Mouse (Mus musculus): ENCODE measurements around the gene Adss. TPM values are rescaled to one million over a fixed set of nuclear protein-coding genes. Genes with fewer than 3 reads are reported as not detected.

Gene Adss
- total and polyA plus RNA-seq, 3 experiments = 55.7 to 62.6 TPM; not detected in 1

GRCm38 (mm10) chr1:177744521-177745325, 51.6 kb downstream of the Adss start:
- H3K27ac ChIP-seq (ENCODE audit: control insufficient read depth, low read depth, low read length) = no peak overlapping the region
- no peak overlapping the region for H3K9ac ChIP-seq (ENCODE audit: control insufficient read depth, low read depth, low read length, poor library complexity, severe bottlenecking)
- H3K9me3 ChIP-seq (replicated peaks; ENCODE audit: insufficient read depth, low read length) = no peaks in the 10 kb centered on the region; the same call in 1 of the 2 replicates
- no peaks in the 10 kb centered on the region for H3K4me1 ChIP-seq (ENCODE audit: control insufficient read depth in 1 of 2, insufficient read depth in 2 of 2, low read length in 2 of 2)
- no peak overlapping the region for H3K4me3 ChIP-seq (ENCODE audit: control insufficient read depth in 1 of 2, insufficient read depth in 1 of 2, low read depth in 2 of 2, low read length in 2 of 2)
- no peaks in the 10 kb centered on the region for H3K36me3 ChIP-seq (ENCODE audit: control insufficient read depth in 1 of 2, insufficient read depth in 2 of 2, low read length in 2 of 2)
- TF ChIP-seq ZKSCAN1 (IDR thresholded peaks at IDR 0.05; ENCODE audit: low read depth, low read length) (no peak), UBTF (IDR thresholded peaks at IDR 0.05; ENCODE audit: borderline replicate concordance, insufficient read depth, low read depth, low read length) (no peak), RCOR1 (IDR thresholded peaks at IDR 0.05; ENCODE audit: low read depth, low read length) (no peak)
- H3K79me2 ChIP-seq (ENCODE audit: control insufficient read depth, insufficient read depth, low read length, poor library complexity) = no peaks in the 10 kb centered on the region
- no peak for DNase-seq (ENCODE audit: low read depth, low spot score)
- H3K27me3 ChIP-seq (ENCODE audit: control insufficient read depth in 1 of 2, insufficient read depth in 2 of 2, low read length in 2 of 2) = no peaks in the 10 kb centered on the region

GRCm38 (mm10) chr1:177742119-177742518, 54.2 kb downstream of the Adss start:
- no peaks in the 10 kb centered on the region for H3K27me3 ChIP-seq (ENCODE audit: control insufficient read depth in 1 of 2, insufficient read depth in 2 of 2, low read length in 2 of 2)
- no peak for DNase-seq (ENCODE audit: low read depth, low spot score)
- no peak overlapping the region for H3K4me3 ChIP-seq (ENCODE audit: control insufficient read depth in 1 of 2, insufficient read depth in 1 of 2, low read depth in 2 of 2, low read length in 2 of 2)
- H3K4me1 ChIP-seq (ENCODE audit: control insufficient read depth in 1 of 2, insufficient read depth in 2 of 2, low read length in 2 of 2) = peaks cover 0 to 4% of the 10 kb centered on the region in 2 experiments; a peak in 2 of 4 replicates
- no peaks in the 10 kb centered on the region for H3K79me2 ChIP-seq (ENCODE audit: control insufficient read depth, insufficient read depth, low read length, poor library complexity)
- no peak overlapping the region for H3K9ac ChIP-seq (ENCODE audit: control insufficient read depth, low read depth, low read length, poor library complexity, severe bottlenecking)
- no peaks in the 10 kb centered on the region for H3K36me3 ChIP-seq (ENCODE audit: control insufficient read depth in 1 of 2, insufficient read depth in 2 of 2, low read length in 2 of 2)
- no peaks in the 10 kb centered on the region; the same call in 1 of the 2 replicates for H3K9me3 ChIP-seq (replicated peaks; ENCODE audit: insufficient read depth, low read length)
- no peak overlapping the region for H3K27ac ChIP-seq (ENCODE audit: control insufficient read depth, low read depth, low read length)
- TF ChIP-seq ETS1 (IDR thresholded peaks at IDR 0.05; ENCODE audit: low read depth, low read length) (no peak), POLR2AphosphoS2 (IDR thresholded peaks at IDR 0.05; ENCODE audit: low read length) (no peak), POLR2AphosphoS5 (IDR thresholded peaks at IDR 0.05; ENCODE audit: borderline replicate concordance, low read depth, low read length) (no peak), GATA1 (IDR thresholded peaks at IDR 0.05; ENCODE audit: low read depth, low read length) (no peak), USF2 (IDR thresholded peaks at IDR 0.05; ENCODE audit: borderline replicate concordance in 1 of 2, insufficient read depth in 1 of 2, low read depth in 1 of 2, low read length in 2 of 2) (no peak), TCF12 (IDR thresholded peaks at IDR 0.05; ENCODE audit: low read depth, low read length) (no peak), ZNF384 (IDR thresholded peaks at IDR 0.05; ENCODE audit: low read depth, low read length) (no peak), E2F4 (IDR thresholded peaks at IDR 0.05; ENCODE audit: borderline replicate concordance, low read depth, low read length) (no peak), EP300 (IDR thresholded peaks at IDR 0.05; ENCODE audit: low read depth in 1 of 2, low read length in 2 of 2) (no peak)

DNA sequence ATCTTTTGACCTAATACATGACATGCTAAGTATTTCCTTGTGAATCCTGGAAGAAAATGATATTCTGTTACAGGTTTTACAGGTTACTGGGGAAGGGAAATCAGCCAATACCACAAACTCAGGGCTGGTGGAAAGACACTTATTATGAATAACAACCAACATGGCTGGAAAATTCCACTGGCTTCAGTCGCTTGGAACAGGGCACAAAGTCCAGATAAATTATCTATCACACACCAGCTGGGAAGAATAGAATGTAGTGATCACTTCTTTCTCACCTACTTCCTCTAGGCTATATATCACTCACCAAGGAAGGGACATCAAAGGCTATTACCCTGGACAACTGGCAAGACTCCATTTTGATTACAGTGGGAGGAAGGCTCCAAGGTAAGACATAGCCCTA, 55.6 kb downstream of the Adss start:
- Histone ChIP-seq H3K79me2 (ENCODE audit: control insufficient read depth, insufficient read depth, low read length, poor library complexity) (no peaks in the 10 kb centered on the region), H3K9ac (ENCODE audit: control insufficient read depth, low read depth, low read length, poor library complexity, severe bottlenecking) (no peak overlapping the region), H3K27ac (ENCODE audit: control insufficient read depth, low read depth, low read length) (no peak overlapping the region), H3K4me3 (ENCODE audit: control insufficient read depth in 1 of 2, insufficient read depth in 1 of 2, low read depth in 2 of 2, low read length in 2 of 2) (no peak overlapping the region), H3K9me3 (replicated peaks; ENCODE audit: insufficient read depth, low read length) (no peaks in the 10 kb centered on the region; the same call in 1 of the 2 replicates), H3K36me3 (ENCODE audit: control insufficient read depth in 1 of 2, insufficient read depth in 2 of 2, low read length in 2 of 2) (no peaks in the 10 kb centered on the region), H3K27me3 (ENCODE audit: control insufficient read depth in 1 of 2, insufficient read depth in 2 of 2, low read length in 2 of 2) (no peaks in the 10 kb centered on the region), H3K4me1 (ENCODE audit: control insufficient read depth in 1 of 2, insufficient read depth in 2 of 2, low read length in 2 of 2) (peaks cover 0 to 4% of the 10 kb centered on the region in 2 experiments; a peak in 2 of 4 replicates)
- no peak for TF ChIP-seq POLR2AphosphoS2 (IDR thresholded peaks at IDR 0.05; ENCODE audit: low read length)
- TF ChIP-seq ZMIZ1 (IDR thresholded peaks at IDR 0.05; ENCODE audit: low read depth, low read length) = no peak
- TF ChIP-seq MEF2A (IDR thresholded peaks at IDR 0.05; ENCODE audit: extremely low read depth, insufficient replicate concordance, low read depth, low read length, poor library complexity, severe bottlenecking) = no peak
- no peak for TF ChIP-seq NELFE (IDR thresholded peaks at IDR 0.05; ENCODE audit: low read depth, low read length)
- no peak for DNase-seq (ENCODE audit: low read depth, low spot score)

Measured in MEL (cell line).